Mouse (Mus musculus) embryonic facial prominence, embryonic 12.5 days (tissue): ENCODE data around the gene Gm49396. TPM values are rescaled to one million over a fixed set of nuclear protein-coding genes. Genes with fewer than 3 reads are reported as not detected.

Experiments
- ATAC-seq: fragments of 200-750 bp; cut with Nextera tagmentation; 2 replicates; pipeline ENCODE4 v1.8.0; 2017; ENCODE audit not compliant: insufficient number of reproducible peaks, insufficient read depth, low FRiP score, low TSS enrichment
- H3K27ac ChIP-seq: fragments of 300-500 bp; sonication (generic); 2 replicates; pipeline ENCODE4 v1.5.1; 2016; ENCODE audit warnings: mild to moderate bottlenecking
- H3K27me3 ChIP-seq: fragments of 300-500 bp; sonication (generic); 2 replicates; pipeline ENCODE4 v1.6.1; 2016; ENCODE audit warnings: mild to moderate bottlenecking, moderate library complexity
- H3K36me3 ChIP-seq: fragments of 300-500 bp; sonication (generic); 2 replicates; pipeline ENCODE4 v1.6.1; 2016; ENCODE audit warnings: mild to moderate bottlenecking
- H3K4me1 ChIP-seq: fragments of 300-500 bp; sonication (generic); 2 replicates; pipeline ENCODE4 v1.6.1; 2016
- H3K4me2 ChIP-seq: fragments of 300-500 bp; sonication (generic); replicated peaks from 2 replicates; pipeline ENCODE4 v1.6.1; 2016; ENCODE audit warnings: mild to moderate bottlenecking, moderate library complexity
- H3K4me3 ChIP-seq: fragments of 300-500 bp; sonication (generic); 2 replicates; pipeline ENCODE4 v1.5.1; 2016; ENCODE audit warnings: mild to moderate bottlenecking
- H3K9ac ChIP-seq: fragments of 300-500 bp; sonication (generic); 2 replicates; pipeline ENCODE4 v1.6.1; 2016; ENCODE audit warnings: mild to moderate bottlenecking, moderate library complexity
- H3K9me3 ChIP-seq: fragments of 300-500 bp; sonication (generic); 2 replicates; pipeline ENCODE4 v1.6.1; 2016; ENCODE audit warnings: mild to moderate bottlenecking, moderate library complexity
- WGBS: fragments of 180-500 bp; shearing (Covaris S2); methylation state at CpG from one replicate; pipeline ENCODE4 v1.1.7; 2016; 5-methylcytosine and 5-hydroxymethylcytosine counted together
- polyA plus RNA-seq: library from polyadenylated mRNA; unstranded; fragments of >200 nt; fragmentation: Nextera tagmentation; extraction: Ambion mirVana; gene quantifications from 2 replicates; pipeline ENCODE4 v1.2.1, GENCODE M21; 2016

Gm49396 gene
- polyA plus RNA-seq, 1 experiment from 2014 or later = 16.5 TPM

- Histone ChIP-seq H3K4me1 (no peaks in the 10 kb centered on the region), H3K27me3 (no peaks in the 10 kb centered on the region), H3K9ac (no peak overlapping the region), H3K9me3 (no peaks in the 10 kb centered on the region), H3K27ac (no peak overlapping the region), H3K4me2 (no peak overlapping the region), H3K36me3 (no peaks in the 10 kb centered on the region), H3K4me3 (no peak overlapping the region)
- WGBS = 42% methylated on average over 8 of the region's 8 CpGs
- no peak for ATAC-seq
These were observed 41.3 kb downstream of the Gm49396 start for GRCm38 (mm10) chr7:30604424-30604823.

- H3K4me1 ChIP-seq = no peaks in the 10 kb centered on the region
- no peak for ATAC-seq
- H3K9me3 ChIP-seq = no peaks in the 10 kb centered on the region
- H3K27ac ChIP-seq = no peak overlapping the region
- H3K4me3 ChIP-seq = no peak overlapping the region
- H3K4me2 ChIP-seq = no peak overlapping the region
- no peaks in the 10 kb centered on the region for H3K27me3 ChIP-seq
- WGBS = 88% methylated on average over 8 of the region's 8 CpGs
- no peak overlapping the region for H3K9ac ChIP-seq
- H3K36me3 ChIP-seq = no peaks in the 10 kb centered on the region
These were observed 41.8 kb downstream of the Gm49396 start for GRCm38 (mm10) chr7:30604944-30605343.

GRCm38 (mm10) chr7:30607706-30608309, 44.7 kb downstream of the Gm49396 start:
- Histone ChIP-seq H3K27me3 (no peaks in the 10 kb centered on the region), H3K9me3 (no peaks in the 10 kb centered on the region), H3K4me3 (no peak overlapping the region), H3K4me2 (no peak overlapping the region), H3K27ac (no peak overlapping the region), H3K9ac (no peak overlapping the region), H3K4me1 (no peaks in the 10 kb centered on the region), H3K36me3 (no peaks in the 10 kb centered on the region)
- 0 out of 2 replicates have a peak, but pooled peaks have one; percentile 41 for ATAC-seq
- 33% methylated on average over 8 of the region's 8 CpGs for WGBS

- Histone ChIP-seq H3K4me2 (no peak overlapping the region), H3K27ac (no peak overlapping the region), H3K36me3 (no peaks in the 10 kb centered on the region), H3K4me1 (no peaks in the 10 kb centered on the region), H3K4me3 (no peak overlapping the region), H3K9ac (no peak overlapping the region), H3K9me3 (no peaks in the 10 kb centered on the region), H3K27me3 (no peaks in the 10 kb centered on the region)
- 50% methylated on average over 14 of the region's 16 CpGs for WGBS
- ATAC-seq = no peak
These were observed 45.3 kb downstream of the Gm49396 start for GRCm38 (mm10) chr7:30608476-30608875.

- WGBS = 58% methylated on average over 7 of the region's 7 CpGs
- H3K27me3 ChIP-seq = no peaks in the 10 kb centered on the region
- no peaks in the 10 kb centered on the region for H3K4me1 ChIP-seq
- ATAC-seq = no peak
- H3K9me3 ChIP-seq = no peaks in the 10 kb centered on the region
- no peak overlapping the region for H3K4me2 ChIP-seq
- H3K27ac ChIP-seq = no peak overlapping the region
- H3K36me3 ChIP-seq = no peaks in the 10 kb centered on the region
- no peak overlapping the region for H3K4me3 ChIP-seq
- no peak overlapping the region for H3K9ac ChIP-seq
These were observed 46.9 kb downstream of the Gm49396 start for GRCm38 (mm10) chr7:30610043-30610442.

GRCm38 (mm10) chr7:30612654-30613402, 49.7 kb downstream of the Gm49396 start, which contains the start of gene Upk1a:
Gene Upk1a (minus strand): TSS chr7:30612847.
- no peak within 1 kb of the TSS for H3K4me2 ChIP-seq
- no peaks in the 10 kb centered on the region for H3K9me3 ChIP-seq
- 0 out of 2 replicates have a peak, but pooled peaks have one; percentile 17 for ATAC-seq
- WGBS = 70% methylated on average over 8 of the region's 8 CpGs
- H3K27ac ChIP-seq = no peak within 1 kb of the TSS
- H3K4me1 ChIP-seq = no peaks in the 10 kb centered on the region
- peaks cover 25% of the 10 kb centered on the region for H3K36me3 ChIP-seq
- no peak within 1 kb of the TSS for H3K9ac ChIP-seq
- H3K4me3 ChIP-seq = no peak within 1 kb of the TSS
- H3K27me3 ChIP-seq = no peaks in the 10 kb centered on the region

GRCm38 (mm10) chr7:30613529-30614112, 50.5 kb downstream of the Gm49396 start:
- Histone ChIP-seq H3K4me2 (no peak overlapping the region), H3K9ac (no peak overlapping the region), H3K27ac (no peak overlapping the region), H3K36me3 (peaks cover 33% of the 10 kb centered on the region), H3K9me3 (no peaks in the 10 kb centered on the region), H3K4me1 (no peaks in the 10 kb centered on the region), H3K4me3 (no peak overlapping the region), H3K27me3 (no peaks in the 10 kb centered on the region)
- 0 out of 2 replicates have a peak, but pooled peaks have one; percentile 17 for ATAC-seq
- WGBS = 24% methylated on average over 14 of the region's 14 CpGs

GRCm38 (mm10) chr7:30614454-30614853, 51.3 kb downstream of the Gm49396 start:
- Histone ChIP-seq H3K9me3 (0 out of 2 replicates have a peak, but pooled peaks cover 2% of the 10 kb centered on the region), H3K36me3 (peaks cover 41% of the 10 kb centered on the region), H3K9ac (no peak overlapping the region), H3K27ac (no peak overlapping the region), H3K27me3 (no peaks in the 10 kb centered on the region), H3K4me2 (no peak overlapping the region), H3K4me1 (no peaks in the 10 kb centered on the region), H3K4me3 (no peak overlapping the region)
- 76% methylated on average over 2 of the region's 2 CpGs for WGBS
- no peak for ATAC-seq

GRCm38 (mm10) chr7:30615049-30615760, 52.1 kb downstream of the Gm49396 start:
- WGBS = 56% methylated on average over 5 of the region's 5 CpGs
- no peak for ATAC-seq
- no peak overlapping the region for H3K4me3 ChIP-seq
- no peaks in the 10 kb centered on the region for H3K4me1 ChIP-seq
- no peak overlapping the region for H3K9ac ChIP-seq
- H3K36me3 ChIP-seq = peaks cover 46% of the 10 kb centered on the region
- H3K9me3 ChIP-seq = 0 out of 2 replicates have a peak, but pooled peaks cover 2% of the 10 kb centered on the region
- no peaks in the 10 kb centered on the region for H3K27me3 ChIP-seq
- no peak overlapping the region for H3K4me2 ChIP-seq
- no peak overlapping the region for H3K27ac ChIP-seq
